Mouse (Mus musculus) forebrain, embryonic 11.5 days (tissue): ENCODE measurements around the gene Foxp1. TPM values are rescaled to one million over a fixed set of nuclear protein-coding genes. Genes with fewer than 3 reads are reported as not detected.

ENCODE experiments used
- ATAC-seq: fragments of 200-750 bp; cut with Nextera tagmentation; replicated peaks from 2 replicates; pipeline ENCODE4 v1.8.0; 2017; ENCODE audit warnings: moderate TSS enrichment; ENCODE audit not compliant: low FRiP score
- DNase-seq: peaks from one replicate; pipeline ENCODE4 v3.0.0-alpha.2; 2017; ENCODE audit warnings: low spot score
- H3K27ac ChIP-seq: fragments of 300-500 bp; sonication (generic); 2 replicates; pipeline ENCODE4 v1.5.1; 2014; ENCODE audit warnings: low read depth, low read length
- H3K27me3 ChIP-seq: fragments of 300-500 bp; sonication (generic); 2 replicates; pipeline ENCODE4 v1.6.1; 2014; ENCODE audit warnings: mild to moderate bottlenecking, low read length, mixed read lengths; ENCODE audit not compliant: control insufficient read depth, insufficient read depth
- H3K36me3 ChIP-seq: fragments of 300-500 bp; sonication (generic); 2 replicates; pipeline ENCODE4 v1.6.1; 2014; ENCODE audit warnings: mild to moderate bottlenecking, low read length, moderate library complexity, mixed read lengths; ENCODE audit not compliant: control insufficient read depth, insufficient read depth
- H3K4me1 ChIP-seq: fragments of 300-500 bp; sonication (generic); replicated peaks from 2 replicates; pipeline ENCODE4 v1.6.1; 2014; ENCODE audit warnings: low read length, mixed read lengths; ENCODE audit not compliant: control insufficient read depth, insufficient read depth
- H3K4me2 ChIP-seq: fragments of 300-500 bp; sonication (generic); 2 replicates; pipeline ENCODE4 v1.6.1; 2014; ENCODE audit warnings: low read depth, mild to moderate bottlenecking, low read length, moderate library complexity, mixed read lengths; ENCODE audit not compliant: severe bottlenecking
- H3K4me3 ChIP-seq: fragments of 300-500 bp; sonication (generic); 2 replicates; pipeline ENCODE4 v1.5.1; 2014; ENCODE audit warnings: low read depth, low read length
- H3K9ac ChIP-seq: fragments of 300-500 bp; sonication (generic); 2 replicates; pipeline ENCODE4 v1.6.1; 2014; ENCODE audit warnings: low read length
- H3K9me3 ChIP-seq: fragments of 300-500 bp; sonication (generic); 2 replicates; pipeline ENCODE4 v1.6.1; 2016; ENCODE audit warnings: low read length, mixed read lengths; ENCODE audit not compliant: control insufficient read depth
- WGBS: fragments of 180-500 bp; shearing (Covaris S2); extraction: QIAGEN DNeasy Blood & Tissue Kit; methylation state at CpG from one replicate; pipeline ENCODE4 v1.1.7; 2014; 5-methylcytosine and 5-hydroxymethylcytosine counted together
- polyA plus RNA-seq: library from polyadenylated mRNA; unstranded; fragments of >200 nt; fragmentation: Nextera tagmentation; extraction: Ambion mirVana; gene quantifications from 2 replicates; pipeline ENCODE4 v1.2.1, GENCODE M21; 2014

Foxp1 gene
- polyA plus RNA-seq, 1 experiment from 2014 or later, result 91.5 TPM

DNA sequence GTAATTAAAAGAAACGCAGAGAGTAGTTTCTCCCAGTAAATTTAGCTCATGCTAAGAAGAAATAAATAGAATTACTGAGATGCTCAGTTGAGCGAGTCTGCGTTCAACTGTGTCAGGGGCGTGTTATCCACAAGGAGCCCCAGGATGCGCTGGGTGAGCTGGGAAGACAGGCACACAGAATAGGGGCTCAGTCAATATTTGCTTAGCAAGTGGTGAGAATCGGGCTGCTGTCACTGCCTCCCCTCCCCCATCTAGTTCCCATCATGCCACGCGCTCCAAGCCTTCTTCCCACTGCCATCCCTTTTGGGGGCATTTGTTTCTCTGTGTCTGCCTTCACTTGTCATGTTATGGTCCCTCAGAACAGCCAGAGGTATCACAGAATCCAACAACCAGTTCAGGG lies 584.2 kb downstream of the Foxp1 start:
- H3K4me3 ChIP-seq, result no peak overlapping the region
- no peak overlapping the region for H3K4me2 ChIP-seq
- no peak for DNase-seq
- no peak overlapping the region for H3K9ac ChIP-seq
- ATAC-seq, result no peak
- WGBS, result 90% methylated on average over 8 of the region's 8 CpGs
- H3K36me3 ChIP-seq, result peaks cover 3% of the 10 kb centered on the region; the same call in 1 of the 2 replicates
- H3K27me3 ChIP-seq, result no peaks in the 10 kb centered on the region
- no peaks in the 10 kb centered on the region for H3K9me3 ChIP-seq
- H3K4me1 ChIP-seq, result no peaks in the 10 kb centered on the region
- no peak overlapping the region for H3K27ac ChIP-seq

DNA sequence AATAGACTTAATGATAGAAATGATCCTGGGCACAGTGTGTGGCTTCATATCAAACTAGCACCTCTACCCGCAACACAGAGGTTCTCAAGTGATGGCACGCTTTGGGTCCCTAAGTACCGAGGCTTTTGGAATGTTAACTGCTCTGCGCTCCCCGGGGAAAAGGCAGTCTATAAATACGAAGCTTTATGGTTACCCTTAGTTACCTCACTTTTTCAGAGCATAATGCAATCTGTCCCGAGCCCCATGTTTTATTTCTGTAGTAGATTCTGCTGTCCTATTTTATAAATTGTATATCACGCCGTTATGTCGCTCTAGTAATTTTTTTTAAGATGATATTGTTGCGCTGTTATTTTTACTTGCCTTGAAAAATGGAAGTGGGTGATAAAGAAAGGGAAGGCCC lies 585.0 kb downstream of the Foxp1 start:
- DNase-seq, result no peak
- no peaks in the 10 kb centered on the region for H3K27me3 ChIP-seq
- no peak overlapping the region for H3K27ac ChIP-seq
- no peaks in the 10 kb centered on the region for H3K9me3 ChIP-seq
- H3K4me3 ChIP-seq, result no peak overlapping the region
- 92% methylated on average over 11 of the region's 11 CpGs for WGBS
- peaks cover 3% of the 10 kb centered on the region; the same call in 1 of the 2 replicates for H3K36me3 ChIP-seq
- H3K4me1 ChIP-seq, result no peaks in the 10 kb centered on the region
- no peak overlapping the region for H3K4me2 ChIP-seq
- ATAC-seq, result no peak
- H3K9ac ChIP-seq, result no peak overlapping the region

- Histone ChIP-seq H3K4me2 (no peak overlapping the region), H3K9me3 (no peaks in the 10 kb centered on the region), H3K9ac (no peak overlapping the region), H3K4me3 (no peak overlapping the region), H3K27ac (no peak overlapping the region), H3K4me1 (no peaks in the 10 kb centered on the region), H3K36me3 (no peaks in the 10 kb centered on the region; the same call in 1 of the 2 replicates), H3K27me3 (no peaks in the 10 kb centered on the region)
- ATAC-seq, result no peak
- WGBS, result 76% methylated on average over 3 of the region's 3 CpGs
- DNase-seq, result no peak
Measured at GRCm38 (mm10) chr6:98936377-98936776, 586.1 kb downstream of the Foxp1 start.

DNA sequence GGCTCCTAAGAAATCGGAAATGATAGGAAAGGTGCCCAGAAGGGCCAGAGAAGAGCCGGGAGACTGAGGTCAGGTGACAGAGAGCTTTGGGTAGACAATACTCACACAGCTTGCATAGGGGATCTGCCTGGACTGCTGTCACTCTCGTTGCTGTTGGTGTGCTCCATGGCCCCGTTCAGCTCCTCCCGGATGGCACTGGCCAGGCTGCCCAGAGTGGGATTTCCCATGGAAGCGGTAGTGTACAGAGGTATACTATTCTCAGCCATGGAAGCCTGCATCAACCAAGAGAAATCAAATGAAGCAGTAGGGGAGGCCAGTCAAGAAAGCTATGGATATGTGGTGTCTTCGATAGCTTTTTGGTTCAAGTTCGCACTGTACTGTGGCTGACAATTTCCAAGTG lies 587.4 kb downstream of the Foxp1 start:
- Histone ChIP-seq H3K4me3 (no peak overlapping the region), H3K4me2 (no peak overlapping the region), H3K9me3 (no peaks in the 10 kb centered on the region), H3K27me3 (no peaks in the 10 kb centered on the region), H3K4me1 (no peaks in the 10 kb centered on the region), H3K9ac (no peak overlapping the region), H3K27ac (no peak overlapping the region), H3K36me3 (peaks cover under 1% of the 10 kb centered on the region)
- 94% methylated on average over 8 of the region's 8 CpGs for WGBS
- DNase-seq, result no peak
- no peak for ATAC-seq

DNA sequence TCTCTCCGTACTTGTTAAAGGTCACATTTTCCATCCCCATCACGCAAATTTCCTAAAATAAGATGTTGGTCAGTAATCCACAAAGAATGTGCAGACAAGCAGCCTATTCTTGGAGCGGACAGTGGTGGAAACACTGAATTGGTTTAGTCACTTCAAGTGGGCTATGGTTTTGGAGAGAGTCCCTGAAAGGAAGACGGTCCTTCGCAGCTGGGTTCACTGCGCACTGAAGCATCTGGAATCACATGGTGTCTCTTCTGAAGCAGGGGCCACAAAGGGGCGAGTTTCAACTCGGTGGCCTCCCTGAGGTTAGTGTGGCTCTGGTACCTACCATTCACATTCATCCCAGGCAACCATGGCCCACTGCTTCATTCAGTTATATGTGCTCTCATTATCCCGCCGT lies 588.1 kb downstream of the Foxp1 start:
- ATAC-seq, result no peak
- DNase-seq, result no peak
- H3K4me1 ChIP-seq, result no peaks in the 10 kb centered on the region
- WGBS, result 93% methylated on average over 10 of the region's 10 CpGs
- H3K4me3 ChIP-seq, result no peak overlapping the region
- H3K4me2 ChIP-seq, result no peak overlapping the region
- peaks cover 3% of the 10 kb centered on the region for H3K36me3 ChIP-seq
- H3K9me3 ChIP-seq, result no peaks in the 10 kb centered on the region
- no peak overlapping the region for H3K27ac ChIP-seq
- H3K9ac ChIP-seq, result no peak overlapping the region
- no peaks in the 10 kb centered on the region for H3K27me3 ChIP-seq

- H3K9ac ChIP-seq, result no peak overlapping the region
- 82% methylated on average over 18 of the region's 18 CpGs for WGBS
- H3K36me3 ChIP-seq, result peaks cover 3% of the 10 kb centered on the region
- H3K4me3 ChIP-seq, result no peak overlapping the region
- no peaks in the 10 kb centered on the region for H3K4me1 ChIP-seq
- no peak overlapping the region for H3K27ac ChIP-seq
- no peaks in the 10 kb centered on the region for H3K27me3 ChIP-seq
- no peak for DNase-seq
- H3K4me2 ChIP-seq, result no peak overlapping the region
- no peaks in the 10 kb centered on the region for H3K9me3 ChIP-seq
- ATAC-seq, result no peak
Measured at GRCm38 (mm10) chr6:98933135-98933724, 589.3 kb downstream of the Foxp1 start.

DNA sequence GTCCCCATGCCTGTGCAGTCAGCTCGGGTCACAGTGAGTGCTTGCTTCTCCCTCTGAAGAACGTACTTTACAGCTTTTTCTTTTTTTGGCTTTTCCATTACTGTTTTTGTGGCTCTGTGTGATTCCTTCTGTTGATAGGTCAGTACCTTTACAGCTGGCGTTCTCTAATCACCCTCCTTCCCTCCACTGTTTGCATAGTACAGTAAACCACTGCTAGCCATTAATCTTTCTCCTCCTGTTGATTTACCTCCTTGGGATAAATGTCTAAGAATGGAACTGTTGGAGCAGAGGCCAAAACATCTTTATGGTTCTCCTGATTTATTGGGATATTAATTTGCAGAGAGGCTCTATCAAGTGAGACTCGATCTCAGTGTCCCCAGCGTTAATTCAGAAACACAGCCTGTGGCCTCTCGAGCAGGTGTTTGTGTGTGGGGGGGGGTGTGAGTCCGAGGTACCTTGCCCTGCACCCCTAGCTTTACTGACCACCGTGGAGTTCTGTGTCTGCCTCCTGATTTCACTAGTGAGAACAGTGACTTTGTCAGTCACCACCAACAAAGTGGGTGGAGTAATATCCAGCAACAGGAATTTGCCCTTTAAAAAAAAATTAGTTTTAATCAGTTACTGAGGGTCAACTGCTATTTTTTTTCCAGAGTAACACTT lies 590.5 kb downstream of the Foxp1 start:
- no peaks in the 10 kb centered on the region for H3K4me1 ChIP-seq
- no peak for ATAC-seq
- H3K9ac ChIP-seq, result no peak overlapping the region
- peaks cover 3% of the 10 kb centered on the region for H3K36me3 ChIP-seq
- H3K27ac ChIP-seq, result no peak overlapping the region
- no peaks in the 10 kb centered on the region for H3K9me3 ChIP-seq
- no peaks in the 10 kb centered on the region for H3K27me3 ChIP-seq
- WGBS, result 96% methylated on average over 8 of the region's 8 CpGs
- H3K4me3 ChIP-seq, result no peak overlapping the region
- no peak overlapping the region for H3K4me2 ChIP-seq
- no peak for DNase-seq

- 90% methylated on average over 15 of the region's 15 CpGs for WGBS
- no peaks in the 10 kb centered on the region for H3K9me3 ChIP-seq
- H3K4me3 ChIP-seq, result no peak overlapping the region
- no peaks in the 10 kb centered on the region for H3K27me3 ChIP-seq
- no peak for ATAC-seq
- DNase-seq, result no peak
- H3K4me1 ChIP-seq, result no peaks in the 10 kb centered on the region
- no peak overlapping the region for H3K4me2 ChIP-seq
- H3K36me3 ChIP-seq, result peaks cover 3% of the 10 kb centered on the region
- no peak overlapping the region for H3K9ac ChIP-seq
- no peak overlapping the region for H3K27ac ChIP-seq
Measured at GRCm38 (mm10) chr6:98930652-98931300, 591.7 kb downstream of the Foxp1 start.
